Mouse (Mus musculus): ENCODE measurements around the gene Jak3. TPM values are rescaled to one million over a fixed set of nuclear protein-coding genes. Genes with fewer than 3 reads are reported as not detected.
A peak's percentile ranks its signal among the peaks of the same experiment; 100 is the strongest.

Gene Jak3
- polyA plus RNA-seq, 1 experiment = 5.1 TPM

GRCm38 (mm10) chr8:71679116-71679515 is 3.0 kb downstream of the Jak3 start:
- TF ChIP-seq POLR2A (IDR thresholded peaks at IDR 0.05; ENCODE audit: borderline replicate concordance, extremely low read depth, insufficient read depth, insufficient read length, poor library complexity, severe bottlenecking) = no peak
- no peak for TF ChIP-seq CTCF (IDR thresholded peaks at IDR 0.05; ENCODE audit: borderline replicate concordance, extremely low read depth, insufficient read depth, insufficient read length)
- no peak for DNase-seq (ENCODE audit: low read depth)

- no peak for TF ChIP-seq POLR2A (IDR thresholded peaks at IDR 0.05; ENCODE audit: borderline replicate concordance, extremely low read depth, insufficient read depth, insufficient read length, poor library complexity, severe bottlenecking)
- TF ChIP-seq CTCF (IDR thresholded peaks at IDR 0.05; ENCODE audit: borderline replicate concordance, extremely low read depth, insufficient read depth, insufficient read length) = no peak
These were observed 3.6 kb downstream of the Jak3 start for GRCm38 (mm10) chr8:71679550-71680168.

DNA sequence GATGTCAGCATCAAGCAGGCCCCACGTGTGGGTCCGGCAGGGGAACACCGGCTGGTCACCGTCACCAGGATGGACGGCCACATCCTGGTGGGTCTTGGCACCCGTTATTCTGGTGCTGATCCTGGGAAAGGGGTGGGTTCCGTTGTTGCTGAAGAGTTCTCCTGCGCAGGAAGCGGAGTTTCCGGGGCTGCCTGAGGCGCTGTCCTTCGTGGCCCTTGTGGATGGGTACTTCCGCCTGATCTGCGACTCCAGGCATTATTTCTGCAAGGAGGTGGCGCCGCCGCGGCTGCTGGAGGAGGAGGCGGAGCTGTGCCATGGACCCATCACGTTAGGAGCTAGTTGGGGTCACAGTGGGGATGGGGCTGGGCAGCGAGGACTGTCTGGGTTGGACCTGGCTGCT is 4.4 kb downstream of the Jak3 start:
- TF ChIP-seq POLR2A (IDR thresholded peaks at IDR 0.05; ENCODE audit: borderline replicate concordance, extremely low read depth, insufficient read depth, insufficient read length, poor library complexity, severe bottlenecking) (no peak), CTCF (IDR thresholded peaks at IDR 0.05; ENCODE audit: borderline replicate concordance, extremely low read depth, insufficient read depth, insufficient read length) (no peak)
- no peak for DNase-seq (ENCODE audit: low read depth)

More at GRCm38 (mm10) chr8:71679550-71680168, 3.6 kb downstream of the Jak3 start:
- no peak for DNase-seq (ENCODE audit: low read depth)

DNA sequence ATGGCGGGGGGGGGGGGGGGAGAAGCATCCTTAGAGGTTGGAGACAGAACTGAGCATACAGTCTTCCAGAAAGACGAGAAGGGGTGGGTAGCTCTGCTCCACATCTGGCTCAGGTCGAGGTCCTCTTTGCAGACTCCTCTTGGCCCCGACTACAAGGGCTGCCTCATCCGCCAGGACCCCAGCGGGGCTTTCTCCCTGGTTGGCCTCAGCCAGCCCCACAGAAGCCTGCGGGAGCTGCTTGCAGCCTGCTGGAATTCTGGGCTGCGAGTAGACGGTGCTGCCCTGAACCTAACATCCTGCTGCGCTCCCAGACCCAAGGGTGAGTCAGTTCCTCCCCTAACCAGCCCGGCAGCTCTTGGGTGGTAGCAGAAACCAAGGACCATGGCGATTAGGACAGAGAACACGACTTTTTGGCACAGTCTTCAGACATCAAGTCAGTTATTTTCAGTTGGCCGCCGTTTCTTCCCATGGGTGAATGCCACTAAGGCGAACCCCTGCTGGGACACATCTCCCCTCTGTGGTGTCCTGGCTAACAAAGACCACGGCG is 5.3 kb downstream of the Jak3 start:
- DNase-seq (ENCODE audit: low read depth) = no peak
- TF ChIP-seq CTCF (IDR thresholded peaks at IDR 0.05; ENCODE audit: borderline replicate concordance, extremely low read depth, insufficient read depth, insufficient read length) (no peak), POLR2A (IDR thresholded peaks at IDR 0.05; ENCODE audit: borderline replicate concordance, extremely low read depth, insufficient read depth, insufficient read length, poor library complexity, severe bottlenecking) (no peak)

DNA sequence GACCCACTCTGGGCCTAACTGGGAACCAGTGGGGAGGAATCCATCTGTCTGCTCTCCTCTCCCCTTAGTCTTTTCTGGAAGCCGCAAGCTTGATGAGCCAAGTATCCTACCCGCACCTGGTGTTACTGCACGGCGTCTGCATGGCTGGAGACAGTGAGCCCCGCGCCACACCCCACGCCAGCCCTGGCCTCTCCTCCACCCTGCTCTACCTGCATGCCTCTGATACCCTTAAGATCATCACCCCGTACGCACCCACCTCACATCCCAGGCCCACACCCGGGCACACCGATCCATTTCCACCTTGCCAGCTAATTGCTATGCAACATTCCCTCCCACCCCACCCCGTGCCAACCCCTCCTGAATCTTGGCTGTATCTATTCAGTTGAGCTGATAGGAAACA is 6.7 kb downstream of the Jak3 start:
- DNase-seq (ENCODE audit: low read depth) = no peak
- TF ChIP-seq CTCF (IDR thresholded peaks at IDR 0.05; ENCODE audit: borderline replicate concordance, extremely low read depth, insufficient read depth, insufficient read length) = no peak
- TF ChIP-seq POLR2A (IDR thresholded peaks at IDR 0.05; ENCODE audit: borderline replicate concordance, extremely low read depth, insufficient read depth, insufficient read length, poor library complexity, severe bottlenecking) = no peak

- no peak for TF ChIP-seq CTCF (IDR thresholded peaks at IDR 0.05; ENCODE audit: borderline replicate concordance, extremely low read depth, insufficient read depth, insufficient read length)
- no peak for TF ChIP-seq POLR2A (IDR thresholded peaks at IDR 0.05; ENCODE audit: borderline replicate concordance, extremely low read depth, insufficient read depth, insufficient read length, poor library complexity, severe bottlenecking)
- no peak for DNase-seq (ENCODE audit: low read depth)
These were observed 8.6 kb downstream of the Jak3 start for GRCm38 (mm10) chr8:71684701-71685100.

DNA sequence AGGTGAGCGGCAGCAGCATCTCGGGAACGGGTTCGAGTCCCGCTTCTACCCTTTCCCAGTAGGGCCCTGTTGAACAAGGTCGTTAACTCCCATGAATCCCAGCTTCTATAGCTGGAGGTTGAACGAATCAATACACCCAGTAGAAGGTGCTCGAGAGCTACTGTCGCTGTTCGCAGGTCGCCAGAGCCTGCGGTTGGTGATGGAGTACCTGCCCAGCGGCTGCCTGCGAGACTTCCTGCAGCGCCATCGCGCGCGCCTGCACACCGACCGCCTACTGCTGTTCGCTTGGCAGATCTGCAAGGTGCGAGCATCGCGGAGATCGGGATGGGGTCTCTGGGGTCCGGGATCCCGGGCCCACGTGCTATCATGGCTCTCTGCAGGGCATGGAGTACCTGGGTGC is 9.5 kb downstream of the Jak3 start:
- peak; percentile 48; the same call in 1 of the 2 replicates for TF ChIP-seq CTCF (IDR thresholded peaks at IDR 0.05; ENCODE audit: borderline replicate concordance, extremely low read depth, insufficient read depth, insufficient read length)
- no peak for TF ChIP-seq POLR2A (IDR thresholded peaks at IDR 0.05; ENCODE audit: borderline replicate concordance, extremely low read depth, insufficient read depth, insufficient read length, poor library complexity, severe bottlenecking)
- DNase-seq (ENCODE audit: low read depth) = peak; percentile 71

DNA sequence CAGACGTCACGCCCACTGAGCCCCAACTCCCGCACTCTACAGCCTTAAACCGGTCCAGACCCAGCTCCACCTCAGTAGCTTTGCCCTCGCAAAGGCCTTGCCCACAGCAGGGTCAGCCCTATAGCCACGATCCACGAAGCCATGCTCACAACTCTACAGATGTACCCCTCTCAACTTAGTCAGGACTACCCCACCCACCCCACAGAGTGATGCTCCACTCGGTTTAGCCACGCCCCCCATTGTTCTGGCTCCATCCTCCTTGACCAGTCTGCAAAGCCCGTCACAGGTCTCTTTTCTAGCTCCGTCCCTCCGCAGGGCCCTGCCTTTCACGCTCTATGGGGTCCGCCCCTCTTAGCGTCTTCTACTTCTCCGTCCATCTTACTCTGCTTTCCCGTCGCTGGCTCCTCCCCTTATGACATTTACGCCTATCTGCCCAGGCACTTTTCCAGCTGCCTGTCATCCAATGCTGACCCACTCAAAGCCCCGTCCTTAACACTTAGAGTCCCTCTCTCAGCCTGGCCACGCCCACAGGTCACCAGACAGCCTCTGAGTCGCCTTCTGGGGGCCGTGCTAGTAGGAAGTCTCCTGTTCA is 10.1 kb downstream of the Jak3 start:
- TF ChIP-seq POLR2A (IDR thresholded peaks at IDR 0.05; ENCODE audit: borderline replicate concordance, extremely low read depth, insufficient read depth, insufficient read length, poor library complexity, severe bottlenecking) = no peak
- no peak for TF ChIP-seq CTCF (IDR thresholded peaks at IDR 0.05; ENCODE audit: borderline replicate concordance, extremely low read depth, insufficient read depth, insufficient read length)
- peak; percentile 36 for DNase-seq (ENCODE audit: low read depth)

DNA sequence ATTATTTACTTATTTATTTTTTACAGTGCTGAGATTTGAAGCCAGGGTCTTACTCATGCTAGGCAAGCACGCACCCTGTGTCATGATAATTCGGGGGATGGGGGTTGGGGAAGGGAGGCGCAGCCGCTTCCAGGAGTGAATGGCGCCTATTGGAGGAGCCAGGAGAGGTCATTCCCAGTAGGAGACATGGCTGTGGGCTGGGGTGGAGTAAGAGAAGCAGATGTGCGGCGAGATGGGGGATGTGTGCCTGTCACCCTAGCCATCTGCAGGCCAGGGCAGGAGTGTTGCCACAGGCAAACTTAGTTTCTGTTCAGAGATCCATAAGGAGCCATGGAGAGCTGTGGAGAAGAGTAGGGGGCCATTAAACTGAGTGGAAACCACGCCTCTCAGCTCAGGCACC is 11.5 kb downstream of the Jak3 start:
- DNase-seq (ENCODE audit: low read depth) = no peak
- TF ChIP-seq POLR2A (IDR thresholded peaks at IDR 0.05; ENCODE audit: borderline replicate concordance, extremely low read depth, insufficient read depth, insufficient read length, poor library complexity, severe bottlenecking) (no peak), CTCF (IDR thresholded peaks at IDR 0.05; ENCODE audit: borderline replicate concordance, extremely low read depth, insufficient read depth, insufficient read length) (no peak)

GRCm38 (mm10) chr8:71689028-71689427 is 12.9 kb downstream of the Jak3 start, which contains the start of gene Insl3:
Gene Insl3, plus strand, starts transcription at chr8:71689214.
- TF ChIP-seq CTCF (IDR thresholded peaks at IDR 0.05; ENCODE audit: borderline replicate concordance, extremely low read depth, insufficient read depth, insufficient read length) = no peak
- no peak for TF ChIP-seq POLR2A (IDR thresholded peaks at IDR 0.05; ENCODE audit: borderline replicate concordance, extremely low read depth, insufficient read depth, insufficient read length, poor library complexity, severe bottlenecking)
- DNase-seq (ENCODE audit: low read depth) = no peak

DNA sequence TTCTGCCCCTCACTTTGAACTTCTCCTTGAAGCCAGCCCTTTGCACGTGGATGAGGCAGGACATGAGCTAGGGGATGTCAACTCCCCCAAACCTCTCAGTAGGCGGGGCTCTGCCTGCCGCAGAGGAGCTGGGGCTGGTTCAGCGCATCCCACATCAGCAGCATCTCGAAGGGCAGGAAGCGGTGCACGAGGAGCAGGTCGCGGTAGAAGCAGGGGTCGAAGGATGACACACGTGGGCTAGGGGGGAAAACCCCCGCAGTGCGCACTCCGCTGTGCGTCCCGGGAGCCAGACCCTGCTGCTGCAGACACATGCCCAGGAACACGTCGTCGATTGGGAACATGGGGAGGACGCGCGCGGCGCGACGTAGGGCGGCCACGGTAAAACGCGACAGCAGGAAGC is 16.4 kb downstream of the Jak3 start:
- TF ChIP-seq CTCF (IDR thresholded peaks at IDR 0.05; ENCODE audit: borderline replicate concordance, extremely low read depth, insufficient read depth, insufficient read length) (no peak), POLR2A (IDR thresholded peaks at IDR 0.05; ENCODE audit: borderline replicate concordance, extremely low read depth, insufficient read depth, insufficient read length, poor library complexity, severe bottlenecking) (no peak)
- no peak for DNase-seq (ENCODE audit: low read depth)

Data from brain, embryonic 14.5 days (tissue).